Mouse (Mus musculus): ENCODE measurements around the gene Hoxd1.

The Hoxd1 gene

GRCm38 (mm10) chr2:74749337-74750121, 13.3 kb upstream of the Hoxd1 start:
- no peak for DNase-seq

DNA sequence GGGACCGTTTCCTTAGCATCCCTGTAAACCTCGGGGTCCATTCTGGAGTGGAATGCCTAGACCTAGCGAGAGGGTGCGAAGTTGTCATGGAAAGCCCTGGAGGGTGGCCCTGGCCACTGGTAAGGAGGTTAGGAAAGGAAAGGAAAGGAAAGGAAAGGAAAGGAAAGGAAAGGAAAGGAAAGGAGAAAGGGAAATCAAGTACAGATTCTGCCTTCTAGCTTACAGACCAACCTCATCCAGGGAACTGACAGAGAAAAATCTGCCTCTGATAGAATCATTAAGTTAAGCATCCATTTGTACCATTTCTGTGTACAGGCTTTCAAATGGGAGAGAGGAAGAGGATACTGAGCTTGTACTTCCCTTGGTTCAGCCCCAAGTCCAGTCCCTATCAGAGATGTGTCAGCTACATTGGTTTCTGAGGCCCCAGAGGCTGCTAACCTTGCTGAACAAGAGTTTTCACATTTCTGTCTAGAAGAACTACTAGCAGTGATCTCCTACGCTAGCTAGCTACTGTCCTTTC, 12.0 kb upstream of the Hoxd1 start:
- no peak for DNase-seq

- no peak for DNase-seq
These were observed 10.9 kb upstream of the Hoxd1 start for GRCm38 (mm10) chr2:74751861-74752260.

DNA sequence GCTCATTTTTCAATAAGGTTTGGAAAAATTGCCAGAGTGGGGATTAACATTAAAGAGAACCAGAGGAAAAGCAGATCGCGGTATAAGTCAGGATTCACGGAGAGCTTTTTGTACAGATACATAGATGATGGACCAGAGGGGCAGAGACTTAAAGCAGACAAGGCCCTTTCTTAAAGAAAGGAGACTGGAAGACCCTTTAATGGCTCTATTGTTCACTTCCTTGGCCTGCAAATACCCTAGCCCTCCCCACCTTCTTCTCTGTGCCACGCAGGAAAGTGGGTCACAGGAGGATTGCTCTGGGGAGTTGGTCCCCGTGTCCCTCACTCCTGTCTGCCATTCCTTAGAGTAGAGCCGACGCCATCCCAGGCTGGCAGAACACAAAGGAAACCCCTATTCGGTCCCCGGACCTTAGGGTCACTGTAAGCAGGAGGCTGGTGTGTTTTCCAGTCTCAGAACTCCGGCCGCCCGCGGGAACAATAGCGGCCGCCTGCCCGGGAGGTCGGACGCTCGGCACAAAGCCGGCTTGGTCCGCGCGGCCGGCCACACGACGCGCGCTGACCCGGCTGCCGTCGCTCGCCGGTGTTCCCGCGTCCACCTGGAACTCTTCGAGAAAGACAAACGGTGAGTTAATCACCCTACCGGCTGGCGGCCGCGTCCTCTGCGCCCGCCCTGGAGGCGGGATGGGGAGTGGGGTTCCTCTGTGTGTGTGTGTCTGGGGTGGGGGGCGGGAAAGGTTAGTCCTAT, 10.2 kb upstream of the Hoxd1 start:
- no peak for DNase-seq

DNA sequence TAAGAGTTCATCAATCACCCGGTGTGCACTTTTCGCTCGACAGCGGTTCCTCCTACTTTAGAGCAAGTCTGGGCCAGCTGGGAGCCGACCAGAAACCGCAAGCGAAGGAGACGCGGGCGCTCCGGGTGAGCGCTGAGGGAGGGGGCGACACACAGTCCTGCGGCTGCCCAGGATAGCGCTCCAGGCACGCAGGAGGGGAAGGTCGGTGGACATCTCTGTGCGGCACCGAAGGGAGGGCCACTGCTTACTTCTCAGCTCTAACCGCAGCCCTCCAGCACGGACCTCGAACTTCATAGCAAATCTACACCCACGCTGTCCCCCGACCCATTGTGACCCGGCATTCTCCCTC, 9.6 kb upstream of the Hoxd1 start:
- DNase-seq = no peak

DNA sequence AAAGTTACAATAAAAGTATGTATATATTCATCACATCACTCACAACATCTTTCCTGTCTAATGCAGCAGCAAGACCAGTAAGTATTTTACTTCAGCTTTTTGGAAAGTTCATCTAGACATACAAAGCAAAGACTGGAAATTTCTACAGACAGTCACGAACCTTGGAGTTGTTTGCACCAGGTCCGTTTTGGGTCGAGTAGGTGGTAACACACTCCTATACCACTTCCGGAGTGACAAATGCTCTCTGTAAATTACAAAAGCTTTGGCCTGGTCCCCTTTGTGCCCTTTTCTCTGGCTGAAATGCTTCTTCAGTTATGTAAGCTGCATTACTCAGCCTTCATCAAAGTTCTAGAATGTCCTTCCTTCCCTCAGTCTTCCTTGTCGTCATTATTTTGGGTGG, 9.1 kb upstream of the Hoxd1 start:
- no peak for DNase-seq

DNA sequence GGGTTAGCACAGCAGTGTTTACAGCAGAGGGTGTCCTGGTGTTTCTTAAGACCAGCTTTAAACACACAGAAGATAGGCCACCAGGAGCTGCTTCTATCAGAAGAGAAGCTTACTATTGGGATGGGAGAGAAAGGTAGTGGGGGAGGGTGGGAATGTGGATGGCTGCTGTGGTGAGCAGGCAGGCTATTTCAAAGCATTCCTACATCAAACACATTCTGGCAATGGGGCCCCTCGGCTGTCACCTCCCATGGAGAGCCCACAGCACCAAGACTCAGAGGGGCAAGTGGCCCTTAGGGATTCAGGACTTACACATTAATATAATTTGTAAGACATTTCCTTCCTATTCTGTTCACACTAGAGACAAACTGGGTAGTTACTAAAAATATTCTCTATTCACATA, 2.6 kb upstream of the Hoxd1 start:
- no peak for DNase-seq

GRCm38 (mm10) chr2:74761941-74762340, 839 bp upstream of the Hoxd1 start:
- no peak for DNase-seq

DNA sequence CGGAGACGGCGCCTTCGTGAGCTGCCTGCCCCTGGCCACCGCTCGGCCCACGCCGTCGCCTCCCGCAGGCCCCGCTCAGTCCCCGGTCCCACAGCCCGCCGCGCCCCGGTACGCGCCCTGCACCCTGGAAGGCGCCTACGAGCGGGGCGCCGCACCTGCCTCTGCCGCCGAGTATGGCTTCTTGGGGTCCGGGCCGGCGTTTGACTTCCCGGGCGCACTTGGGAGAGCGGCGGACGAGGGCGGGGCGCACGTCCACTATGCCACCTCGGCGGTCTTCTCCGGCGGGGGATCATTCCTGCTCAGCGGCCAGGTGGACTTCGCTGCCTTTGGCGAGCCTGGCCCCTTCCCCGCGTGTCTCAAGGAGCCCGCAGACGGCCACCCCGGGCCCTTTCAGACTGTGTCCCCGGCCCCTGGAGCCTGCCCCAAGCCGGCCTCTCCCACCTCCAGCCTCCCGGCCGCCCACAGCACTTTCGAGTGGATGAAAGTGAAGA, 510 bp downstream of the Hoxd1 start:
- no peak for DNase-seq

- no peak for DNase-seq
These were observed 1.2 kb downstream of the Hoxd1 start for GRCm38 (mm10) chr2:74763976-74764375.

DNA sequence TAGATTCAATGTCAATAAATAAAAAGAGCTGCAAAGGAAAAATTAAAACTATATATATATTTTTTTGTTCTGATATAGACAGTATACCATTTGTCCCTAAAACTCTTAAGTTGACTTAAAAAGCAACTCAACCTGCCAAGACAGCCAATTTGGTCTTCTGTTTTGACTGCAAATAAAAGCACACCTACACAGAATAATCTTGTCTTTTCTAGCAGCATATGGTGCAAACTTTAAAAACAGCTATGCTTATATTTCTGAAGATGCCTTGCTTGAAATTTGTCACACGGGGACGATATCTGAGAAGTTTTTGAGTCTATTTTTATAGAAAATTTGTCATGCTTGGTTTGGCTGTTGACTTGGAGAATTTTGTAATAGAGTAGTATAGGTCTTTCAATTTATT, 11.6 kb downstream of the Hoxd1 start:
- DNase-seq = no peak

- no peak for DNase-seq
These were observed 14.9 kb downstream of the Hoxd1 start for GRCm38 (mm10) chr2:74777536-74778275.

DNA sequence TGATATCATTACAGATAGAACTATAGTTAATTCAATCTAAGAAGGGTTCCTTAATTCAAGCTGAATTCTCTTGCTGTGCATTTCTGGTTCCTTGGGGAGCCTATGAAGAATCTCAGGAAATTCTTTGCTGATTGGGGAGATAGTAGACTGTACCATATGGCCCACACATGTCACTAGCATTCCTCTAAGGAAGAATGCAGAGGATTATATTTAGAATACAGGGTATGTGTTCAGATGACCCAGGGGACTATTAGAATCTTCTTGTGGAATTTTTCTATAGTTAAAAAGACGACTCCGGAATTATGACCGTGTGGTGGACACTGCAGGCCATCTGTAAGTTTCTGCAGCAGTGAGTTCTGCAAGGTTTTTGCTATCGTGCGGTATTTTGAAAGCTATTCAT, 18.6 kb downstream of the Hoxd1 start:
- DNase-seq = no peak

DNA sequence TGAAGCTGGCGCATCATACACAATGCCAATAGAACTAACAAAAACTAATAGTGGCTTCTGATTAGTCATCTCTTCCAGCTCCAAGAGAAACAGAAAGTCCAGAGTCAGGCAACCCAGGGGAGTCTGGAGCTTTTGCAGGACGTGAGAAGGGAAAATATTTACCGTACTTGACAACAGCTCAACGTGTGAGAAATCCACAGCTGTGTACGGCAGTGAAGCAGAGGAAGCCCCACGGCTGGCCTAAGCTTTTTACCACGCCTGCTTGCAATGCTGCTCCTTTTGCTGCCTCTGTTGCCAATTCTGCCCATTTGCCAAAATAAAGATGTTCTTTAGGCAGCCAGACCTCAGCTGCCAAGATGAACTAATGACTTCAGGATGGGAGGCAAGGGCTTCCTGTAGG, 32.8 kb downstream of the Hoxd1 start:
- no peak for DNase-seq

DNA sequence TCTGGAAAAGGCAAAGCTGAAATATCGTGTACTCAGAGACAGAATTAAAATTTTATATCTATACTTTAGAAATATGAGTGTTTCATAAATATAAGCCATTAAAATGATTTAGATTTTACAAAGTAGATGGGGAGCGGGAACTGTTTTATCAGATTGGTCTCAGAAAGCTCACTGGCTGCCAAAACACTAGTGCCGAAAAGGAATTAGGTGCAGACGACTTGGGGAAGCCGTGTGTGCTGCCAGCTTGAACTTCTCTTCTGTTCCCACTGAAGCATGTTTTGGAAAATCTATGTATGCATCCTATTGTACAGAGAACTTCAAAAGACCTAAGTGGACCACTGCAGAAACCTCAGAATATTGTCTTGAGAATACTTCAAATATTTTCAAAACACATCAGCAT, 45.7 kb downstream of the Hoxd1 start:
- no peak for DNase-seq
